Mouse (Mus musculus) lung, postnatal 0 days (tissue): ENCODE measurements around the gene Nat8.

Experiments used
- CTCF ChIP-seq: IDR thresholded peaks from 2 replicates; pipeline ENCODE4 v1.5.1; 2016; ENCODE audit warnings: antibody characterized with exemption, mild to moderate bottlenecking
- EP300 ChIP-seq: IDR thresholded peaks from 2 replicates; pipeline ENCODE4 v1.6.1; 2016; ENCODE audit warnings: antibody characterized with exemption, mild to moderate bottlenecking, control low read depth

DNA sequence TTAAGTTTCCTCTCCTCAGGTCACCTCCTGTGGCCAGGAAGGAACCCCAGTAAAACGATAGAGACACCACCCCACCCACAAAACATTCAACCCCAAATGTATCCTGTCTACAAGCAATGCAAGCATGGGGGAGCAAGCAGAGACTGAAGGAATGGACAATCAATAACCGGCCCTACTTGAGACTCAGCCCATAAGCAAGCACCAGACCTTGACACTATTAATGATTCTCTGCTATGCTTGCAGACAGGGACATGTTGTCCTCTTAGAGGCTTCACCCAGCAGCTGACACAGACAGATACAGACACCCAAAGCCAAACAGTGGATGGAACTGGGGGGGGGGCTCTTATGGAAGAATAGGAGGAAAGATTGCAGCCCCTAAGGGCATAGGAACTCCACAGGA is 6.0 kb downstream of the Nat8 start:
- TF ChIP-seq CTCF: no peak
- no peak for TF ChIP-seq EP300
